Mouse (Mus musculus): ENCODE measurements at regions not wholly inside any gene's neighbourhood (a gene's known extent, or its start where the extent isn't known, plus 50 kb on each side); places are given as distances from the start of the nearest gene placed in this dataset.

DNA sequence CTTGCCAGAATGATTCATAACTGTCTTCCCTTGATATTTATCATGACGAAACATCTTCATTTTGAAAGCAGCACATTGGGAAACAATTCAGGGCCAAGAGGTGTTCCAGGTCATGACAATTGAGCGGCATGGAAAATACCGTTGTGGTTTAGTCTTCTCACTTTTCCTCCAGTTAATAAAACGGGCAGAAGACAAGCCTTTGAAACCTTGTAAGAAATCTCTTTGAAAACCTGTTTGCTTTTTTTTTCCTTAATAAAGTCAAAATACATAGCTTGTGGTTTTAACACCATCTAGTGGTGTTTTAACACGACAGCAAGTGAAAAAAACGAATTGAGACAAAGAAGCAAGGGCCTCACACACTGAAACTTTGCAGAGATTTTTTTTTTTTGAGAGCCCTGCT is 1389.0 kb upstream of the Acvr2a start:
- no peak for DNase-seq (ENCODE audit: extremely low read depth, low read depth)

DNA sequence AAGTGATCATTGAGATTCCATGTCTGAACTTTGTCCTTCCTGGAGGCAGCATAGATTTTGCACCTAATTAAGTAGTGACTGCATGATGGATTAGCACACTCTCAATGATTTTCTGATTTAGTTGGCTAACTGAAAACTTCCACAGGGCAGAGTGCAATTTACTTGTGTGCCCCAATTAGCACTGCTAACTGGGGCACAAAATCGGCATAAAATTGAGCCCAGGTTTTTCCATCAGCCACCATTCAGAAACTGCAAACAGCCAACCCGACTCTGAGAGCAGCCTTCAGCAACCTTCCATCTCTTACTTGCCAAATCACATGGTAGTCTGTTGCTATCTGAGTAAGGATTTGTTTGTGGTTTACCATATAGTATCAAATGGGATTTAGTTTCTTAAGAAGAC is 1384.1 kb upstream of the Acvr2a start:
- DNase-seq (ENCODE audit: extremely low read depth, low read depth) = no peak

DNA sequence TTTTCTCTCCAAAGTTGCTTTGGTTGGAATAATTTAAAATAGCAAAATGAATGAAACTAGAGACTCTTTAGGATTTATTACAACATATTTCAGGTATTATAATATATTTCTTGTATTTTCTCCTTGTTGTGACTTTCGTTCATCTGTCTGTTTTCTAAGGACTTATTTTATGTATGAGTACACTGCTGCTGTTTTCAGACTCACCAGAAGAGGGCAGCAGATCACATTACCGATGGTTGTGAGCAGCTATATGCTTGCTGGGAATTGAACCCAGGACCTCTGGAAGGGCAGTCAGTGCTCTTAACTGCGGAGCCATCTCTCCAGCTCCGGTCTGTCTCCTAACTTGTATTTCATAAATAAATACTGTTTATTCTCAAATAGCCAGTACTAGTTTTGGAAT is 1347.9 kb upstream of the Acvr2a start:
- peak; percentile 7 for DNase-seq (ENCODE audit: extremely low read depth, low read depth)

DNA sequence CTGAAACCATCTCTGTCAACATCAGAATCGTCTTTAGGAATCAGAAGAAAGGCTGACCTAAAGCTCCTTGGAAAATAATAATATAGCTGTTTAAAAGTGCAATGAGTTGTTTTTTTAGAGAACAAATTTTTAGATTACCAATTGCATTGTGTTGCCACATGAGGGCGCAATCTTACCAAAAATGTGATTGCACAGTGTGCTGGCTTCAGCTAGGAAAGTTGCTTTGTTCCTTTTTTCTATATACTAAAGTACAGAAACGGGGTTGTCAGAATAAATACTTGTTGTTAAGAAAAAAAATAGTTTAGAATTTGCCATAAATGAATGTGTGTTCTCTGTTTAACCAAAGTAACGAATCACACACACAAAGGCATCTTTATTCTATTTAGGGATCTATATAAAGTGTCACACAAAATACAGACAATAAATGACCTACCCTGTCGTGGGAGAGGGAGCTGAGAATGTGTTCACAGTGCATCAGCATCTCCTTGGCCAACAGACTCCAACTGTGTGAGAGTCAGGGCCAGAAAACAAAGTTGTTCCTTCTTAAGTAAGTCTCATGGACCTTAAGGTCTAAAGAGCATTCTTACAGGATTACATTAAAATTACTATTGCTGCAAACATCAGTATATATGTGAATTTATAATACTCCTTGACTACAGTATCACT is 1321.9 kb upstream of the Acvr2a start:
- DNase-seq (ENCODE audit: extremely low read depth, low read depth) = peak; percentile 22

Measured in MEL-GATA-1-ER (cell line).